Mouse (Mus musculus) embryonic fibroblast, embryonic 13.5 days (primary cell): ENCODE results near the gene Tnip2. TPM values are rescaled to one million over a fixed set of nuclear protein-coding genes. Genes with fewer than 3 reads are reported as not detected.

ENCODE experiments used
- H3K27ac ChIP-seq: 2 replicates; pipeline ENCODE4 v1.5.1; 2012; ENCODE audit warnings: low read length, control low read depth, inconsistent platforms; ENCODE audit not compliant: insufficient read depth
- H3K4me1 ChIP-seq: 2 replicates; pipeline ENCODE4 v1.6.1; 2011; ENCODE audit warnings: low read length; ENCODE audit not compliant: control insufficient read depth, insufficient read depth
- H3K4me3 ChIP-seq: 2 replicates; pipeline ENCODE4 v1.5.1; 2011; ENCODE audit warnings: mild to moderate bottlenecking, control low read depth, low read length; ENCODE audit not compliant: insufficient read depth
- CTCF ChIP-seq: IDR thresholded peaks from 2 replicates; pipeline ENCODE4 v1.5.1; 2011; ENCODE audit warnings: mild to moderate bottlenecking, control low read depth, low read length, moderate library complexity, borderline replicate concordance; ENCODE audit not compliant: insufficient read depth
- POLR2A ChIP-seq: IDR thresholded peaks from 2 replicates; pipeline ENCODE4 v1.6.1; 2011; ENCODE audit warnings: low read depth, mild to moderate bottlenecking, control low read depth, low read length, moderate library complexity
- polyA plus RNA-seq: library from polyadenylated mRNA; stranded (reverse); fragments of >200 nt; gene quantifications from 2 replicates; pipeline ENCODE4 v1.2.4, GENCODE M21; 2011; ENCODE audit warnings: low read depth; ENCODE audit not compliant: missing spikeins, insufficient read length

Tnip2 gene
- polyA plus RNA-seq, 1 experiment = 12.5 TPM

GRCm38 (mm10) chr5:34512486-34512885 lies 1.3 kb downstream of the Tnip2 start:
- Histone ChIP-seq H3K4me1 (peaks cover 4% of the 10 kb centered on the region), H3K4me3 (no peak overlapping the region), H3K27ac (no peak overlapping the region)
- TF ChIP-seq CTCF = no peak
- TF ChIP-seq POLR2A = no peak

- TF ChIP-seq POLR2A (no peak), CTCF (no peak)
- no peak overlapping the region for H3K27ac ChIP-seq
- no peak overlapping the region for H3K4me3 ChIP-seq
- H3K4me1 ChIP-seq = no peaks in the 10 kb centered on the region
Observed at GRCm38 (mm10) chr5:34502821-34503220, 11.0 kb downstream of the Tnip2 start.

DNA sequence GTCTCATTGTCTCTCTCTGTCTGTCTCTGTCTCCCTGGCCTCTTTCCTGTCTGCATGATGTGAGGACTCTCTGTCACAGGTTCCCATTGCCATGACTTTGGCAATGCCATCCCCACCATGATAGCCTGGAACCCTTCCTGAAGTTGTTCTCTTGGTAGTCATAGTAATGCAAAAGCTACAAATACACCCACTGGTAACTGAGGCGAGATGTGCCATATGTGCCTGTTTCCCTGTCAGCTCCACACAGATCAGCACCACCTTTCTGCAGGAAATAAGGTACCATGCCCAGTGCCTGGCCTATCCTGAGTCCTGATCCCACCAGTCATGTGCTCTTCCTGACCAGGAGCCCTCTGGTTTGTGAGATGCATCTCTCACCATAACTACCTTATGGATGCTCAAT lies 11.4 kb downstream of the Tnip2 start:
- Histone ChIP-seq H3K4me3 (no peak overlapping the region), H3K4me1 (no peaks in the 10 kb centered on the region), H3K27ac (no peak overlapping the region)
- TF ChIP-seq CTCF = no peak
- TF ChIP-seq POLR2A = no peak

GRCm38 (mm10) chr5:34501588-34501987 lies 12.2 kb downstream of the Tnip2 start:
- TF ChIP-seq CTCF (no peak), POLR2A (no peak)
- Histone ChIP-seq H3K27ac (no peak overlapping the region), H3K4me1 (no peaks in the 10 kb centered on the region), H3K4me3 (no peak overlapping the region)

GRCm38 (mm10) chr5:34500886-34501285 lies 12.9 kb downstream of the Tnip2 start:
- Histone ChIP-seq H3K4me3 (no peak overlapping the region), H3K4me1 (no peaks in the 10 kb centered on the region), H3K27ac (no peak overlapping the region)
- no peak for TF ChIP-seq POLR2A
- TF ChIP-seq CTCF = no peak

DNA sequence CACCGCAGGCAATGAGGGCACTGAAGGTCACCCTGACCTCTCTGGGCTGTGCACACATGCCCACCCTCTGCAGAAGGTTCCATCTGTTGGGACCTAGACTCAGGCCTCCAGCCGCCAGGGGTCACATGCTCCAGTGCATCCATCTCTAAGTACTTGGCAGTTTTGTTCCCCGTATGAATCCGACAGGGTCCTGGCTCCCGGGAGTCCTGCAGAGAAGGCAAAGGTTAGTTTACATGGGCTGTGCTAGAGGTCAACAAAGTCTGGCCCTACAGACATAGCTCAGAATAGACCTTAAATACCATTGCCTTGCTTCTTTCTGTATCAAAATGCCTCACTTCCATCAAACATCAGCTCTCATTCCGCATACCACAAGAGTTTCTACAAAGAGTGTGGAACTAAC lies 17.0 kb downstream of the Tnip2 start:
- Histone ChIP-seq H3K27ac (no peak overlapping the region), H3K4me3 (no peak overlapping the region)
- TF ChIP-seq POLR2A = no peak
- no peak for TF ChIP-seq CTCF

DNA sequence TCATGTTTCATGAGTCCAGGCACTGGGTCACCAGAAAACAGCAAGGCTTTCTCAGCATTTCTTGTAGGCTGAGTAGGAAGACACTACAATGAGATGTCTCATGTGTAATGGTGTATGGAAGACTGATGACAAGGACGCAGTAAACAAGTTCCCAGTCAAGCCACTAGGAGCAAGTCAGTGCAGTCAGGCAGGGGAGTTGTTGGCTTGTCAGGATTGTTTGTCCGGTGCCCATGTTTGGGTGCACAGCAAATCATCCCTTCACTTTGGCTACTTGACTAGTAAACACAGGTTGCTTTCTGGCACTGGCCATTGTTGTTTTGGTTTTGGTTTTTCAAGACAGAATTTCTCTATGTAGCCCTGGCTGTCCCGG lies 24.4 kb downstream of the Tnip2 start:
- Histone ChIP-seq H3K4me1 (no peaks in the 10 kb centered on the region), H3K4me3 (no peak overlapping the region), H3K27ac (no peak overlapping the region)
- TF ChIP-seq POLR2A (no peak), CTCF (no peak)

More for the DNA sequence above, 17.0 kb downstream of the Tnip2 start:
- no peaks in the 10 kb centered on the region for H3K4me1 ChIP-seq

GRCm38 (mm10) chr5:34488741-34489417 lies 24.9 kb downstream of the Tnip2 start:
- Histone ChIP-seq H3K27ac (no peak overlapping the region), H3K4me1 (no peaks in the 10 kb centered on the region), H3K4me3 (no peak overlapping the region)
- TF ChIP-seq CTCF (no peak), POLR2A (no peak)

- Histone ChIP-seq H3K27ac (no peak overlapping the region), H3K4me1 (no peaks in the 10 kb centered on the region), H3K4me3 (no peak overlapping the region)
- TF ChIP-seq POLR2A (no peak), CTCF (no peak)
Observed at GRCm38 (mm10) chr5:34487320-34488090, 26.3 kb downstream of the Tnip2 start.

DNA sequence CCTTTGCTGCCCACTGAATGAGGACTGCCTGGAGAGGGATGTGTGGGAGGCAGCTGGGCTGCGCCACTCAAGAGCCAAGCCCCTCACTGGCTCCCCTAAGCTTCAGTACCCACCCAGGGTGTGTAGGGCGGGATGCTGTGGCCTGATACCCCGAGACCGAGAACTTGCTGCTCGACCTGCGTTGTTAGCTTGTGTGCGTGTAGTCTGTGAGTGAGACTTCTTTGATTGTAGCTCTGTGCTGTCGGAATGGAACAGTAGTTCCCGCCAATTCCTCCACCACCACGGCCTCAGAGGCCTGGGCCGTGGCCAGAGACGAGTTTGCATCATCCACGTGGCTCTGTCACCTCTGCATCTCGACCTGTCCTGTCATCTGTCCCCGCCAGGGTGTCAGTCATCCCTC lies 28.1 kb downstream of the Tnip2 start:
- no peak for TF ChIP-seq POLR2A
- no peak for TF ChIP-seq CTCF
- no peaks in the 10 kb centered on the region for H3K4me1 ChIP-seq
- H3K27ac ChIP-seq = no peak overlapping the region
- H3K4me3 ChIP-seq = no peak overlapping the region
